Mouse (Mus musculus) C2C12 (cell line): Measurements from ENCODE around the gene Des. TPM values are rescaled to one million over a fixed set of nuclear protein-coding genes. Genes with fewer than 3 reads are reported as not detected.

Experiments
- H3K27me3 ChIP-seq: one replicate; pipeline ENCODE4 v1.6.1; 2011; ENCODE audit not compliant: control insufficient read depth, insufficient read depth, insufficient read length
- H3K36me3 ChIP-seq: one replicate; pipeline ENCODE4 v1.6.1; 2011; ENCODE audit not compliant: control insufficient read depth, insufficient read depth
- H3K4me3 ChIP-seq: one replicate; pipeline ENCODE4 v1.5.1; 2011; ENCODE audit warnings: mild to moderate bottlenecking, control low read depth; ENCODE audit not compliant: poor library complexity, insufficient read depth, severe bottlenecking
- H3K79me2 ChIP-seq: one replicate; pipeline ENCODE4 v1.6.1; 2011; ENCODE audit not compliant: control insufficient read depth, insufficient read depth
- H3K79me3 ChIP-seq: one replicate; pipeline ENCODE4 v1.6.1; 2011; ENCODE audit warnings: low read depth, control low read depth
- H3ac ChIP-seq: one replicate; pipeline ENCODE3; 2011; ENCODE audit warnings: low read depth; ENCODE audit not compliant: control insufficient read depth, insufficient read length
- CEBPB ChIP-seq: IDR thresholded peaks from one replicate; pipeline ENCODE4 v1.6.1; 2011; ENCODE audit warnings: low read depth, mild to moderate bottlenecking, control low read depth, moderate library complexity
- CTCF ChIP-seq: IDR thresholded peaks from one replicate; pipeline ENCODE4 v1.5.1; 2011; ENCODE audit not compliant: control insufficient read depth, insufficient read depth, insufficient read length
- FOSL1 ChIP-seq: IDR thresholded peaks from one replicate; pipeline ENCODE4 v1.8.0; 2011; ENCODE audit warnings: mild to moderate bottlenecking, low read length; ENCODE audit not compliant: poor library complexity, insufficient read depth, severe bottlenecking
- MAX ChIP-seq: IDR thresholded peaks from one replicate; pipeline ENCODE4 v1.6.1; 2011; ENCODE audit warnings: mild to moderate bottlenecking, control low read depth
- MYOD1 ChIP-seq: IDR thresholded peaks from one replicate; pipeline ENCODE4 v1.6.1; 2011; ENCODE audit warnings: low read depth; ENCODE audit not compliant: control insufficient read depth, insufficient read length
- MYOG ChIP-seq: IDR thresholded peaks from one replicate; pipeline ENCODE4 v1.6.1; 2011; ENCODE audit not compliant: control insufficient read depth, insufficient read length; ENCODE audit errors: extremely low read depth
- USF1 ChIP-seq: IDR thresholded peaks from one replicate; pipeline ENCODE4 v1.6.1; 2011; ENCODE audit warnings: low read depth, mild to moderate bottlenecking, control low read depth, moderate library complexity
- polyA plus RNA-seq: library from polyadenylated mRNA; unstranded; fragments of >200 nt; fragmentation: generic; extraction: Trizol; gene quantifications from one replicate; pipeline ENCODE4 v1.2.1, GENCODE M21; 2012; ENCODE audit warnings: missing spikeins

Des gene
- polyA plus RNA-seq, 1 experiment, result 657 TPM

DNA sequence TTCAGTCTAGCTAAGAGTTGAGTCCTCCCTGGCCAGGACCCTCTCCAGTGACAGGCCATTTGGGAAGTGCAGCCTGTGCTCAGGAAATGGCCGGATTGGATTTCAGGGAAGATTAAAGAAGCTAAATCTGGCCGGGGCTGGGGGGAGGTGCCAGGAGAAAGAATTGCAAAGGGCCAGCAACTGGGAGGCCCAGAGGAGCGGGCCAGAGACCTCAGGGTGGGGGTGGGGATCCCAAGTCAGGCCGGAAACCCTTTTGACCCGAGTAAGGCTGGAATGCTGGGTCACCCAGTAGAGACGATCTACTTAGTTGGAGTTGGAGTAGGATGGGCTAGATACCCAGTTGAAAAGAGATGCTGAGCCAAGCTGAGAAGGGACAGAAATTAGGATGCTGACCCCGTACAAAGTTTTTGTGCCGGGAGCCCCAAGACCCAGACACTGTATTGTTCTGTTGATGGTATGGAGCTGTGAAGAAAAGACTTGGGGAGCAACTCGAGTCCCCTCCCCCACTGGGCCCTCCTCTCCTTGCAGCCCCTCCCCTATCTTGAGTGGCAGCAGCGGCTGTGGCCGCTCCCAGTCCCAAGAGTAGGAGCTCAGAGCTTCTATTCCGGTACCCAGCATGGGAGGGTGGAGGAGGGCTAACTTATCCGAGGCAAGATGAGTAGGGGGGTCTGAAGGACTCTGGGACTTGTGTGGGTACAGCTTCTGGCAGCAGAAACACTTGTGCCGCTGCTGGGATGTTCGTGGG, 15.7 kb upstream of the Des start:
- Histone ChIP-seq H3K36me3 (no peaks in the 10 kb centered on the region), H3K4me3 (no peak overlapping the region), H3K79me2 (no peaks in the 10 kb centered on the region), H3ac (peak overlapping the region; percentile 35), H3K79me3 (no peaks in the 10 kb centered on the region), H3K27me3 (no peaks in the 10 kb centered on the region)
- TF ChIP-seq FOSL1, result no peak
- no peak for TF ChIP-seq USF1
- TF ChIP-seq MYOG, result no peak
- TF ChIP-seq CEBPB, result no peak
- peak; percentile 96 for TF ChIP-seq MYOD1
- no peak for TF ChIP-seq MAX
- no peak for TF ChIP-seq CTCF

DNA sequence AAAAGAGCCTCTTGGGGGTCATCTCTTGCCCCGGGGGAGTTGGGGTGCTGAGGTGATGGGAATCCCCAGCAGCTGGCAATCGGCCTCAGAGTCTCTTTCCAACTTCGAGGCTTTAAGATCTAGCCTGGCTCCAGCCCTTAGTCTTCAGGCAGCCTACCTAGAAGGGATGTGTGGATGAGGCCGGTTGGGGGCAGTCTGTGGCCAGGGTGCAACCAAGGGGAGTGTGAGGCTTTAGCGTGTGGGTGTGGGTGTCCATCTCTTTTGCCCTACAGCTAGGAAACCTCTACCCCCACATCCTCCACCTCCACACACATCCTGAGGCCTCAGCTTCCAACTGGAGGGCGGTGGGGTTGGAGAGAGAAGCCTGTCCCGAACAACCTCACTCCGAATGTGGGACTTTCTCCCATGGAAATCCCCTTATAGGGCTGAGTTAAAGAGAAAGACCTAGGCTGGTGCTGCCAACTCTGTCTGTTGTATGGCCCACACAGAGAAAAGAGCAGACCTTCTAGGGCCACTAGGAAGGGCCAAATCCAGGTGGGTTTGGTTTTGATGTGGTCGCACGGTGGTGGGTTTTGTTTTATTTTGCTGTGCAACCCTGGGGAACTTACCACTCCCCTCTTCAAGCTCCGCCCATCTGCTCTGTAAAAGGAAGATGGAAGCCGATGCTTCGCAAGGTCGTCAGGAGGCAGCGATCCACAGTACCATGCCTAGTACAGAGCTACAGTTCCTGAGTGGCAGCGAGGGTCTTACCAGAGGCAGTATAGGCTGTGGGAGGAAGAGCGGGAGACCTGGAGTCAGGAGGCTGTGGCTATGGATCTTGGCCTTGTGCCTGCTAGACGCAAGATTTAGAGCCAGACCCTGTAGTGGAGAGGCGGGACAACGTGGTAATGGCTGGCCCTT, 14.8 kb upstream of the Des start:
- Histone ChIP-seq H3K79me2 (no peaks in the 10 kb centered on the region), H3K79me3 (no peaks in the 10 kb centered on the region), H3K4me3 (no peak overlapping the region), H3ac (peak overlapping the region; percentile 43), H3K36me3 (no peaks in the 10 kb centered on the region), H3K27me3 (no peaks in the 10 kb centered on the region)
- TF ChIP-seq CTCF (peak; percentile 67), USF1 (no peak), MAX (no peak), MYOD1 (no peak)

DNA sequence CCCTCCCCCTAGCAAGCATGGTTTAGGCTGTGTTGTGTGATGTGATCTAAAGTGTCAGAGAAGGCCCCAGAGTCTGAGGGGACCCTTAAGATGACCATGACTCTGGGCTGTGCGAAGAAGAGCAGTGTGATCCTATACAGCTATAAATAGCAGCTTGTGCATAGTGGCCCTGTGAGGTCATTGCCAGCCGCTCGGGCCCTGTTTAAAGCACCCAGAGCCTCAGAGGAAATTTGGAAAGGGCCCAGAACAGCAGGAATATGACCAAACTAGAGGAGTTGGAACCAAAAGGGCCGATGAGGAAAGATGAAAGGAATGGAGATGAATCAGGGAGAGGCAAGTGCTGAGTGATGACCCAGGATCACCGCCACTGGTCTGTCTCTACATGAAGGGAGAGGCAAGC, 12.8 kb upstream of the Des start:
- Histone ChIP-seq H3K79me2 (no peaks in the 10 kb centered on the region), H3K79me3 (no peaks in the 10 kb centered on the region), H3K27me3 (no peaks in the 10 kb centered on the region), H3K4me3 (no peak overlapping the region), H3ac (no peak overlapping the region), H3K36me3 (no peaks in the 10 kb centered on the region)
- no peak for TF ChIP-seq CEBPB
- no peak for TF ChIP-seq USF1
- TF ChIP-seq MYOD1, result no peak
- TF ChIP-seq CTCF, result no peak
- no peak for TF ChIP-seq MYOG
- TF ChIP-seq MAX, result no peak
- no peak for TF ChIP-seq FOSL1

DNA sequence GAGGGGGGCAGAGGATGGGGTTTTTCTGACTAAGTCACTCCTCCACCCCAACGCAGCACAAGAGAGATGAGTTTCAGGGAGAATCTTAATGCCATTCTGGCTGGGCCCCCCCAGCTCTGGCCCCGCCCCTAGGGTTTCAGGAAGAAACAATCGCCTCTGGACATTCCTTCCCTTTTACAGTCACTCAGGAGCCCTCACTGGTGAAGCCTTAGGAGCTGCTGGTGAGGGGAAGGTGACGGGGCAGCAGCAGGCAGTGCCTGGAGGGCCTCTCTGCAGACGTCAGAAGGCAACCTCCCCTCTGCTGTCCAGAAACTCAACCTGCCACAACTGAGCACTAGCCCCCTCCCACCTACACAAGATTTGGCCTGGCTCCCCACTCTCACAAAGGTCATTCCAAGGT, 10.9 kb upstream of the Des start:
- Histone ChIP-seq H3K27me3 (no peaks in the 10 kb centered on the region), H3K36me3 (no peaks in the 10 kb centered on the region), H3K79me3 (no peaks in the 10 kb centered on the region), H3K4me3 (no peak overlapping the region), H3ac (no peak overlapping the region), H3K79me2 (no peaks in the 10 kb centered on the region)
- TF ChIP-seq USF1 (no peak), CTCF (no peak), CEBPB (no peak), MAX (no peak), MYOG (no peak), MYOD1 (no peak)

DNA sequence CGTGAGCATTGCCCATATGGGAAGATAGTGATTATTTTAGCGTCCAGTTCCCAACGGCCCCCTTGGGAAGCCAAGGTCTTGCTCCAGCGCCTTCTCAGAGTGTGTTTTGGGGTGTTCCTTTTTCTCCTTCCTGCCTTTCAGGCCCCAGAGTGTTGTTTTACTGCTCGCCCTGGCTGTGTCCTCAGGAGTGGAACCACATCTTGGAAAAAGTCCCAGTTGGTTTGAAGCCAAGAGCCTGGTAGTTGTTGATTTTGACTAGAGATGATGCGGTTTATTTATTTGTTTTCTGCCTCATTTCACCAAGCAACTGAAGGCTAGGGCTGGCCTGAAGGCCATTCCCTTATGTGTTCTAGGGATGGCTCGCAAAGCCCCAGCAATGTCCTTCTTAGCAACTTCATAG, 2.9 kb upstream of the Des start:
- Histone ChIP-seq H3ac (no peak overlapping the region), H3K79me3 (peaks cover 5% of the 10 kb centered on the region), H3K36me3 (no peaks in the 10 kb centered on the region), H3K4me3 (no peak overlapping the region), H3K79me2 (peaks cover 20% of the 10 kb centered on the region), H3K27me3 (no peaks in the 10 kb centered on the region)
- TF ChIP-seq CEBPB (no peak), FOSL1 (no peak), MYOD1 (no peak), USF1 (no peak), MAX (no peak), CTCF (no peak), MYOG (no peak)
